Mouse (Mus musculus): Measurements from ENCODE around the gene Rbm18. TPM values are rescaled to one million over a fixed set of nuclear protein-coding genes. Genes with fewer than 3 reads are reported as not detected.
"Not testable (repeated sequence)": the region's sequence is repeated elsewhere in the genome, so short reads cannot be mapped to it uniquely, and the experiment has no call there.

The Rbm18 gene
- polyA plus RNA-seq, 1 experiment from 2014 or later: 78.7 TPM

DNA sequence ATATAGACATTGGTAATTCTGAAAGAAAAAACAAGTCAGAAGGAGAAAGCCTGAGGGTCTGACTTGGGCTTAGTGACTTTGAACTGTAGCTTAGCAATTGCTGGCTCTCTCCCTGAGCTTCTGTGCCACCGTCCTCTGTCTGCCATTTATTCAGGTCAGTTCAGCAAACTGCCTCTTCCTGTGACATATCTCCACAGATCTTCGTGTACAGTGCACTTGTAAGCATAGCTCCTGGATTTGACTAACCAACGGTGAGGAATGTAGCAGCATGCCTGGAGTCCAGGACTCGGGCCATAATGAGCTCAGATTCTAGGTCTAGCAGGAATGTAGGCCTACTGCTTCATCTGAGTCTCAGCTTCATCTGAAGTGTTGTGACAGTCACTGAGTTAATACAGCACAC is 32.6 kb upstream of the Rbm18 start:
- Histone ChIP-seq H3K27ac (ENCODE audit: low read length) (no peak overlapping the region), H3K4me2 (replicated peaks; ENCODE audit: low read depth, low read length) (no peak overlapping the region), H3K9ac (replicated peaks; ENCODE audit: low read depth, low read length) (no peak overlapping the region), H3K36me3 (ENCODE audit: control insufficient read depth, insufficient read depth, low read length) (no peaks in the 10 kb centered on the region), H3K27me3 (ENCODE audit: control insufficient read depth, insufficient read depth, low read length) (no peaks in the 10 kb centered on the region), H3K4me1 (ENCODE audit: control insufficient read depth, insufficient read depth, low read length) (no peaks in the 10 kb centered on the region; the same call in 1 of the 2 replicates), H3K9me3 (ENCODE audit: control insufficient read depth, low read depth, low read length) (no peaks in the 10 kb centered on the region), H3K4me3 (ENCODE audit: low read depth, low read length) (no peak overlapping the region)
- no peak for ATAC-seq (ENCODE audit: insufficient number of reproducible peaks, insufficient read depth, low FRiP score, low read depth)
- WGBS: 87% methylated on average over 4 of the region's 4 CpGs

DNA sequence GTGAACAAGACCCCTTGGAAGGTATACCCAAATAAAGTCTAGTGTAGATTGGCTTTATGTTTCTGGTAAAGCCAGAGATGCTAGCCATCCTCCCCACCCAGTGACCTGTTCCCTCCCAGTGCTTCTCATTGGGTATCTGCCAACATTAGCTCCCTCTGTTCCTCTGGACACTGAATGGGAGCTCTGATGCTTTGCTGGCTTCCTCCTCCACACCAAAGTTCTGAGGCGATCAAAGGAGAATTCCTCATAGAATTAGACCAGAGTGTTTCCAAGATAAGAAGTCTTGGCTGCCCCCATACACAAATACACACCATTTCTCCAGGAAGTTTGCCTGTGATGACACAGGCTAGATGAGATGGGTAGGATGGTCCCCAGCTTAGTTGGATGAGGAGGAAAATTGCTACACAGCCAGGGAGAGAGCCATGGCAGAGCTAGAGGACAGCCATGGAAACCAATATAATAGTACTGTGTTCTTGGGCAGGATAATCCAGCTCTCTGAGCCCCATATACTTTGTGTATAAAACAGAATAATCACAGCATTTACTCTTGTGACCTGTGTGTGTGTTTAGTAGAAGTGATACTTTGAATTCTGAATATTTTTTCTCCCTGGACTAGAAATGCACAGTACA is 31.5 kb upstream of the Rbm18 start:
- no peak overlapping the region for H3K9ac ChIP-seq (replicated peaks; ENCODE audit: low read depth, low read length)
- no peaks in the 10 kb centered on the region for H3K27me3 ChIP-seq (ENCODE audit: control insufficient read depth, insufficient read depth, low read length)
- no peaks in the 10 kb centered on the region; the same call in 1 of the 2 replicates for H3K4me1 ChIP-seq (ENCODE audit: control insufficient read depth, insufficient read depth, low read length)
- no peaks in the 10 kb centered on the region for H3K36me3 ChIP-seq (ENCODE audit: control insufficient read depth, insufficient read depth, low read length)
- H3K4me2 ChIP-seq (replicated peaks; ENCODE audit: low read depth, low read length): no peak overlapping the region
- no peak overlapping the region for H3K27ac ChIP-seq (ENCODE audit: low read length)
- H3K4me3 ChIP-seq (ENCODE audit: low read depth, low read length): no peak overlapping the region
- WGBS: 73% methylated on average over 1 of the region's 1 CpGs
- ATAC-seq (ENCODE audit: insufficient number of reproducible peaks, insufficient read depth, low FRiP score, low read depth): no peak
- H3K9me3 ChIP-seq (ENCODE audit: control insufficient read depth, low read depth, low read length): no peaks in the 10 kb centered on the region

GRCm38 (mm10) chr2:36159336-36159735 is 22.8 kb upstream of the Rbm18 start:
- Histone ChIP-seq H3K9me3 (ENCODE audit: control insufficient read depth, low read depth, low read length) (no peaks in the 10 kb centered on the region), H3K36me3 (ENCODE audit: control insufficient read depth, insufficient read depth, low read length) (peaks cover 2% of the 10 kb centered on the region; the same call in 1 of the 2 replicates), H3K4me2 (replicated peaks; ENCODE audit: low read depth, low read length) (no peak overlapping the region), H3K4me1 (ENCODE audit: control insufficient read depth, insufficient read depth, low read length) (no peaks in the 10 kb centered on the region), H3K9ac (replicated peaks; ENCODE audit: low read depth, low read length) (no peak overlapping the region), H3K27me3 (ENCODE audit: control insufficient read depth, insufficient read depth, low read length) (no peaks in the 10 kb centered on the region), H3K27ac (ENCODE audit: low read length) (no peak overlapping the region), H3K4me3 (ENCODE audit: low read depth, low read length) (no peak overlapping the region)
- no peak for ATAC-seq (ENCODE audit: insufficient number of reproducible peaks, insufficient read depth, low FRiP score, low read depth)
- WGBS: 83% methylated on average over 4 of the region's 4 CpGs

DNA sequence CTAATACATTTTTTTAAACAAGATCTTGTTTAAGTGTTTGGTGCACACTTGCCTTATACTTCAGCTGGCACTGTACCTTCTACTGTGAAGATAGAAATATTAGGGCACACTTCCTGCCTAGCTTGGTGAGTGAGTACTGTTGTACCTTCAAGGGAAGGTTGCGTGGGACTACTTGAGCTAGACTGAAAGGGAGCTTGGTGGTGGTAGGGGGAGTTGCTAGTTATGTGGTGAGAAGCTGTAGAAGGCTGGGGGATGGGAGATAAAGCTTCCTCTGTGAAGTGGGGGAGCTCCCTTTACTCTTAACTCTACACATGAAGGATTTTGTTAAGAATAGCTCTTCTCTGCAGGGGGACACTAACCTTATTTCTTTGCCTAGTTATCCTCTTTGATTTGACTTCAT is 20.9 kb upstream of the Rbm18 start:
- Histone ChIP-seq H3K27me3 (ENCODE audit: control insufficient read depth, insufficient read depth, low read length) (no peaks in the 10 kb centered on the region), H3K4me1 (ENCODE audit: control insufficient read depth, insufficient read depth, low read length) (no peaks in the 10 kb centered on the region), H3K4me2 (replicated peaks; ENCODE audit: low read depth, low read length) (no peak overlapping the region), H3K9ac (replicated peaks; ENCODE audit: low read depth, low read length) (no peak overlapping the region), H3K9me3 (ENCODE audit: control insufficient read depth, low read depth, low read length) (no peaks in the 10 kb centered on the region), H3K27ac (ENCODE audit: low read length) (no peak overlapping the region), H3K4me3 (ENCODE audit: low read depth, low read length) (no peak overlapping the region), H3K36me3 (ENCODE audit: control insufficient read depth, insufficient read depth, low read length) (peaks cover 5% of the 10 kb centered on the region)
- ATAC-seq (ENCODE audit: insufficient number of reproducible peaks, insufficient read depth, low FRiP score, low read depth): no peak
- WGBS: 92% methylated on average over 1 of the region's 1 CpGs

DNA sequence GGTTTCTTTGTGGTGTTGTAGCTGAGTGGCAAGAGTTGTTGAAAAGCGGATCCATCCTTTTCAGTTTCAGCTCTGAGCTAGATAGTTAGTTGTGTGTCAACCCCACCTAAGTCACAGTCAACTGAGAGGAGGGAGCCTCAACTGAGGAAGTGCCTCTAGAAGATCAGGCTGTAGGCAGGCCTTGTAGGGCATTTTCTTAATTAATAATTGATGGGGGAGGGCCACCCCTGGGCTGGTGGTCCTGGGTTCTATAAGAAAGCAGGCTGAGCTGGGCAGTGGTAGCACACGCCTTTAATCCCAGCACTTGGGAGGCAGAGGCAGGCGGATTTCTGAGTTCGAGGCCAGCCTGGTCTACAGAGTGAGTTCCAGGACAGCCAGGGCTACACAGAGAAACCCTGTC is 15.8 kb upstream of the Rbm18 start:
- H3K36me3 ChIP-seq (ENCODE audit: control insufficient read depth, insufficient read depth, low read length); H3K9ac ChIP-seq (replicated peaks; ENCODE audit: low read depth, low read length); H3K27me3 ChIP-seq (ENCODE audit: control insufficient read depth, insufficient read depth, low read length); H3K4me2 ChIP-seq (replicated peaks; ENCODE audit: low read depth, low read length); H3K4me1 ChIP-seq (ENCODE audit: control insufficient read depth, insufficient read depth, low read length); ATAC-seq (ENCODE audit: insufficient number of reproducible peaks, insufficient read depth, low FRiP score, low read depth); H3K27ac ChIP-seq (ENCODE audit: low read length); H3K4me3 ChIP-seq (ENCODE audit: low read depth, low read length); H3K9me3 ChIP-seq (ENCODE audit: control insufficient read depth, low read depth, low read length): not testable (repeated sequence)
- WGBS: 92% methylated on average over 4 of the region's 4 CpGs

DNA sequence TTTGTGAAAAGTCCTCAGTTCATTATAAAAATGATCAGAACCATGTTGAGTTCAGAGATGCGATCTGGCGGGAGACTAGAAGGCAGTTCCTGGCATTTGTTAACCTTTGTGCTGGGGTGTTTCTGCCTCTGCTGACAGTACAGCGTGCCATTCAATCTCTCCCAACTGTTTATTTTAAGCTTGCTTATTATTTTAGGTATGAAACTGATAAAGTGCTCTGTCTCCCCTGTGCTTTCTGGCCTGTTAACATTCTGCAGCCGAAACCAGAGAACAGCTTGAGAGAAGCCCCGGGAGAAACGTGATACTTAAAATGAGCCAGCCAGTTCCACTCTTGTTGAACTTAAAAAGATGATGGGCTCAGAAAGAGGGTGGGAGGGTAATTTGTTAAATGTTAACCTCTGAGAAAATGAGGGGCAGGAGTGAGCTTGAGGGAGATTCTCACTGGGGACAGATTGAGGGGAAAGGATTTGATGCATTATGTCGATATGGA is 12.3 kb upstream of the Rbm18 start:
- H3K36me3 ChIP-seq (ENCODE audit: control insufficient read depth, insufficient read depth, low read length): peaks cover 2% of the 10 kb centered on the region; the same call in 1 of the 2 replicates
- no peak for ATAC-seq (ENCODE audit: insufficient number of reproducible peaks, insufficient read depth, low FRiP score, low read depth)

DNA sequence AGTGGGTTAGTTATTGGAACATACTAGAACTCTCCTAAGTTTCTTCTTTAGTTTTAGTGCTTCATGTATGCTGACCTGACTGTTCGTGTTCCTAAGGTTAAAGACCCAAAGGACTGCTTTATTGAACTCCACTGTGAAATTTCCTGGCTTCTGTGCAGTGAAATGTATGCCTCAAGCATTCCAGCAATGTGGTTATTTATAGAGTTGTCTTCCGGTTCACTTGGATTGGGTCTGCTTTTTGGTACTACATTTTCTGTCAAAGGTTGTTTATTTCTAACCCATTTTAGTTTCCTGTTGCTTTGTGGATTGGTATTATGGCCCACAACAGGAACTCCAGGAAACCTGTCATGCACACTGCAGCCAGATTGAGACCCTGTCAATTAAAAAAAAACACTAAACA is 2.5 kb upstream of the Rbm18 start:
- H3K4me3 ChIP-seq (ENCODE audit: low read depth, low read length): no peak overlapping the region
- H3K27ac ChIP-seq (ENCODE audit: low read length): no peak overlapping the region
- WGBS: 49% methylated on average over 2 of the region's 2 CpGs
- peaks cover 5% of the 10 kb centered on the region; the same call in 1 of the 2 replicates for H3K36me3 ChIP-seq (ENCODE audit: control insufficient read depth, insufficient read depth, low read length)
- no peaks in the 10 kb centered on the region for H3K27me3 ChIP-seq (ENCODE audit: control insufficient read depth, insufficient read depth, low read length)
- H3K4me1 ChIP-seq (ENCODE audit: control insufficient read depth, insufficient read depth, low read length): peaks cover 10% of the 10 kb centered on the region
- no peak for ATAC-seq (ENCODE audit: insufficient number of reproducible peaks, insufficient read depth, low FRiP score, low read depth)
- no peaks in the 10 kb centered on the region for H3K9me3 ChIP-seq (ENCODE audit: control insufficient read depth, low read depth, low read length)
- no peak overlapping the region for H3K9ac ChIP-seq (replicated peaks; ENCODE audit: low read depth, low read length)
- no peak overlapping the region for H3K4me2 ChIP-seq (replicated peaks; ENCODE audit: low read depth, low read length)

More for the DNA sequence above, 12.3 kb upstream of the Rbm18 start:
- no peak overlapping the region for H3K9ac ChIP-seq (replicated peaks; ENCODE audit: low read depth, low read length)
- no peak overlapping the region for H3K4me3 ChIP-seq (ENCODE audit: low read depth, low read length)
- H3K4me1 ChIP-seq (ENCODE audit: control insufficient read depth, insufficient read depth, low read length): no peaks in the 10 kb centered on the region
- no peak overlapping the region for H3K27ac ChIP-seq (ENCODE audit: low read length)
- 47% methylated on average over 7 of the region's 7 CpGs for WGBS
- H3K4me2 ChIP-seq (replicated peaks; ENCODE audit: low read depth, low read length): no peak overlapping the region
- H3K9me3 ChIP-seq (ENCODE audit: control insufficient read depth, low read depth, low read length): no peaks in the 10 kb centered on the region
- H3K27me3 ChIP-seq (ENCODE audit: control insufficient read depth, insufficient read depth, low read length): no peaks in the 10 kb centered on the region

DNA sequence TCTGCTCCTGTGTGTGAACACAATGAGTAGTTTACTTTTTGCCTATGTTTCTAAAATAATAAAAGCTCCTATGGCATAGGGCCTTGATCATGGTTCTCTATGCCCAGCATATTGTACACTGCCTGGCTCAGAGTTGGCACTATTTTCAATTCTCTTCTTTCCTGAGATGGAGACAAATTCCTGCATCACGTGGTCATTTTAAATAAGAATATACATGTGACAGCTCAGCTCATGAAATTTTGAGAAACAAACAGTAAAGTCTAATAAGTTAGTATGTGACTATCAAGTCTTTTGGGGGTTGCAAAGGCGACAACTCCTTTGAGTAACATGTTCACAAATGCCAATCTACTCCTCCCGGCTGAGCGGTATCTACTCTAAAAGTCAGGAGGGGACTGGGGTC is 686 bp downstream of the Rbm18 start:
- peak overlapping the region; percentile 85 for H3K27ac ChIP-seq (ENCODE audit: low read length)
- ATAC-seq (ENCODE audit: insufficient number of reproducible peaks, insufficient read depth, low FRiP score, low read depth): no peak
- H3K4me3 ChIP-seq (ENCODE audit: low read depth, low read length): peak overlapping the region; percentile 84
- H3K27me3 ChIP-seq (ENCODE audit: control insufficient read depth, insufficient read depth, low read length): no peaks in the 10 kb centered on the region
- peaks cover 32% of the 10 kb centered on the region; the same call in 1 of the 2 replicates for H3K36me3 ChIP-seq (ENCODE audit: control insufficient read depth, insufficient read depth, low read length)
- H3K4me1 ChIP-seq (ENCODE audit: control insufficient read depth, insufficient read depth, low read length): peaks cover 10% of the 10 kb centered on the region
- H3K9me3 ChIP-seq (ENCODE audit: control insufficient read depth, low read depth, low read length): no peaks in the 10 kb centered on the region
- peak overlapping the region; percentile 82 for H3K4me2 ChIP-seq (replicated peaks; ENCODE audit: low read depth, low read length)
- H3K9ac ChIP-seq (replicated peaks; ENCODE audit: low read depth, low read length): peak overlapping the region; percentile 78
- 0% methylated on average over 4 of the region's 4 CpGs for WGBS

DNA sequence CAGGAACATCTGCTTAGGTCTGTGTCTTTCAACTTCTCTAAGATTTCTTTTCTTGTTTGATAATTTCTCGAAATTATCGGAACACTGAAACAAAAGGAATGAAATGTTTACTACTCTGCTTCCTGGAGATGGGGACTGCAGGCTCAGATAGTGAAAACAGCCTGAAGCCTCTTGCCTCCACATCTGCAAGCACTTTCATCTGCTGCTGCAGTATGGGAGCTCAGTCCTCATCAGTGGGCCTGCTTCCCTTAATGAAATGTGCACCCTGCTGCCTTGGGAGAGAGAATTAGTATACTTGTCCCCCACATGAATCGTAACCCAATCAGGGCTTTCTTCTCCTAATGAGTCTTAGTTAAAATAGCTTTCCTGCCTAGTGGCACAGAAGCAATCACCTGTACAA is 7.5 kb downstream of the Rbm18 start:
- H3K36me3 ChIP-seq (ENCODE audit: control insufficient read depth, insufficient read depth, low read length): peaks cover 68% of the 10 kb centered on the region
- no peak overlapping the region for H3K4me3 ChIP-seq (ENCODE audit: low read depth, low read length)
- H3K4me1 ChIP-seq (ENCODE audit: control insufficient read depth, insufficient read depth, low read length): no peaks in the 10 kb centered on the region
- no peak overlapping the region for H3K4me2 ChIP-seq (replicated peaks; ENCODE audit: low read depth, low read length)
- no peaks in the 10 kb centered on the region for H3K27me3 ChIP-seq (ENCODE audit: control insufficient read depth, insufficient read depth, low read length)
- no peak for ATAC-seq (ENCODE audit: insufficient number of reproducible peaks, insufficient read depth, low FRiP score, low read depth)
- 85% methylated on average over 3 of the region's 3 CpGs for WGBS
- no peaks in the 10 kb centered on the region for H3K9me3 ChIP-seq (ENCODE audit: control insufficient read depth, low read depth, low read length)
- H3K27ac ChIP-seq (ENCODE audit: low read length): no peak overlapping the region
- no peak overlapping the region for H3K9ac ChIP-seq (replicated peaks; ENCODE audit: low read depth, low read length)
